Mouse (Mus musculus) adrenal gland, postnatal 36 days (tissue): ENCODE measurements around the gene Khnyn. TPM values are rescaled to one million over a fixed set of nuclear protein-coding genes. Genes with fewer than 3 reads are reported as not detected.

Experiments used
- DNase-seq, 2 experiments: peaks; one replicate each; pipeline ENCODE4 v3.0.0; 2021; ENCODE audit warnings: mixed read lengths in 1 of 2
- total RNA-seq, 2 experiments: library from RNA; stranded (reverse); gene quantifications; 2 replicates each; pipeline ENCODE4 v1.2.3; 2021

Gene Khnyn
- total RNA-seq, 2 experiments from 2014 or later: 16.6 to 17.0 TPM

GRCm38 (mm10) chr14:55873242-55873713 is 11.5 kb upstream of the Khnyn start:
- no peak for DNase-seq

DNA sequence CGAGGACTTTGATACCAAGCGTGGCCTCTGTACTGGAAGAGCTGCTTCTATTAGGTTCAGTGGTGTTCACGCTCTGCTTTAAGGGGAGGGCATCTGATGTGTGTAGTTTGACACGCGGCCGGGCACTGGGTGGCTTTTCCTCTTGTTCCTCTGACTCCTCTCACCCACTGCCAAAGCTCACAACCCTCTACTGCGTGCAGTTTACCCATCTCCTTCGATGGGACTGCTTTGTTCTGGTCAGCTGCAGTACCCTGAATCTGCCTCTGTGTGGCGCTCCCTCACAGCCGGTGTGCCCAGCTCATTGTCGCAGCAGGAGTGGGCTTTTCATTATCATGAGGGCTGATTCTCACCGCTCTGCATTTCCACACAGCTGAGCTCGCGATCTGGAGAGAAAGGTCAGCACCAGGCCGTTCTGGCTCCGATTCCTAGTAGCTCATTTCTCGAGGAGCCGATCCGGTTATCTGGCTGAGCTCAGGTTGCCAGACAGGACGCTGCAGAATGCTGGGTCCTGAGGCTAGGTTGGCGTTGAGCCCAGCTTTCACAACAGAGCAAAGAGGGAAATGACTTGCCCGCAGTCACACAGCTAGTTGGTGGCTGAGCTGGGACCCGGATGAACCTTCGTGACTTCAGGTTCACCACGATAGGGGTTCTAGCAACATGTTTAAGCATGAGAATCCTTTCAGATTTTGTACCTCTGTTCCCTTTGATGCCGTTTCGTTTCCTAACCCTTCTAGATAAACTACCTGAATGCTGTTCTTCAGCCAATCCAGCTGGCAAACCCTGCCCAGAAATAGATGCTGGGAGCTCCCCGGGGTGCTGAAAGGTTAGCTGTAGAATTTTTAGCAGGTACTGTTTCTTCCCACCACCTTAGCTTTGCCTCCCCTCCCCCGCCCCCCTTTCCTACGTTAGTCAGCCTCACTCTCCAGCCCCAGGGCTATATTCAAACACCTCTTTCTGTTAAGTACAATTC is 10.7 kb upstream of the Khnyn start:
- peak; percentile 79 to 83 for DNase-seq

- no peak for DNase-seq
These were observed 7.1 kb upstream of the Khnyn start for GRCm38 (mm10) chr14:55877469-55878315.

DNA sequence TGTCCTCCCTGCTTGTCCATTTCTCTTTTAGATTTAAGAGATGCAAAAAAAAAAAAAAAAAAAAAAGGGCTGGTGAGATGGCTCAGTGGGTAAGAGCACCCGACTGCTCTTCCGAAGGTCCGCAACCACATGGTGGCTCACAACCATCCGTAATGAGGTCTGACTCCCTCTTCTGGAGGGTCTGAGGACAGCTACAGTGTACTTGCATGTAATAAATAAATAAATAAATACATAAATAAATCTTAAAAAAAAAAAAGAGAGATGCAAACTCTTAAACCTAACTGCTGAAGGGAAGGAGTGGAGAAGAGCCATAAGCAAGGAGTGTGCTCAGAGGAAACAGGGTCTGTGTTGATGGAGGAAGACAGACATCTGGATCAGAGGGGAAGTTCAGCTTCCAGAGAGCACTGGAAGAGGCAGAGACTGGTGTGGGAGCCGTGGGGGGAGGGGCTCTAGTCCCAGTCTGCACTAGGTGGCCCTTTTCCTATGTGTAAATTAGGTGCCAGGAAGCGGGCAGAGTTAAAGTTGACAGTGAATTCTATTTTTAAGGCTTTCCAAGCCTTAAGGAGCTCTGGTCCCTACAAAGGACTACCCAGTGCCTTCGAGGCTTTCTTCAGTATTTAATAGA is 6.3 kb upstream of the Khnyn start:
- DNase-seq: no peak

GRCm38 (mm10) chr14:55879623-55880022 is 5.1 kb upstream of the Khnyn start:
- DNase-seq: peak; percentile 80 to 88

DNA sequence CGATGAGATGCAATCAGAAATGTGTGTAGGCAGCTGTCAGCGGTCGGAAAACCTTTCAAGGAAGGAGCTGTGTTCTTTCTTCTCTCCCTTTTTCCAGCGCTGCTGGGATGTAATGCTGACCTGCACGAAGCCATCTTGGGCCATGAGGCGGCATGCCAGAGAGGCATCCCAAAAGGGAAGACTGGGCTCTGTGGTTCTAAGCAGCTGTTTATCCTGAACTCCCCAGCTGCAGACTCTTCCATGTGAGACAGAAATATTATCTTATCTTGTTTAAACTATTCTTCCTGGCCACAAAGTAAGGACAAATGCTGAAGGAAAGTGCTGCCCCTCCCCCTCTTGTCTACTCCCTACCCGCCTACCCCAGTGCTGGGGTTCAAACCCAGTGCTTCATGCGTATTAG is 3.8 kb upstream of the Khnyn start:
- DNase-seq: no peak

DNA sequence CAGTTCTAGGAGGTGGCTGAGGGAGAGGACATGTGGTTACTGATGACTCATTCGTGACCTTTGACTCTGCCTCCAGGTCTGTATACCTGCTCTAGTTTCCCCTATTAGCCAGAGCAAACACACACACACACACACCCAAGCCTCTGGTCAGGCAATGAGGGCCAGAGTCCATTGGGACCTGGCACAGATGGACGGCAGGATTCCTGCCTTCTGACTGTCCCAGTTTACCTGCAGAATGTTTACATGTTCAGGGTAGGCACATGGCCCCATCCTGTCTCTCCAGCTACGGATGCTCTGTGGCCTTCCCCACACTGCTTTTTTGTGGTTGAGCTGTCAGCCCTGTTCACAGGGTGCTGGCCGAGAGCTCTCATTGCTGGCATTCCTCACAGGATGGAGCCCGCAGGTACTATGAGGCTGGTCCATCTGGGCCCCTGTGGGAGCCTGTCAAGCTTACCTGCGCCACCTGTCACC is 2.5 kb upstream of the Khnyn start:
- DNase-seq: no peak

- no peak for DNase-seq
These were observed 1.5 kb upstream of the Khnyn start for GRCm38 (mm10) chr14:55883149-55883661.

DNA sequence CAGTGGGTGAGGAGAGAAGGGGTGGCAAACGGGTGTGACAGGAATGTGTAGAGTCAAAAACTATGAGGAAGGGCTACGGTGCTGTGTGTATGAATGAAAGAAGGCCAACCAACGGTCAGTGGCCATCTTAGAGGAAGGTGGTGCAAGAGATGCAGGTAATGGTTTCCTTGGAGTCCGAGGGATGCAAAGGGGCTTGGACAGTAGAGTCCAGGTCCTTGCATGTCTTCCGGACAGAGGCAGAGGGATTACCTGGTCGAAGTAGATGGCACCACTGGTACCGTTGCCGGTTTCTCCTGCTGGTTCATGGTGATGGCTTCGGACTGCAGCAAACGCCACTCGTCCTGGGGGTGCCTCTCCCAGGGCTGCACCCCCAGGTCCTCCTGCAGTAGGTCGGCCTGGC is 1.1 kb upstream of the Khnyn start:
- no peak for DNase-seq

GRCm38 (mm10) chr14:55884166-55884565 is 581 bp upstream of the Khnyn start, which contains the start of gene Cbln3:
TSS of gene Cbln3 (minus strand) at chr14:55884392.
- peak; percentile 83 to 88 for DNase-seq

- DNase-seq: no peak
These were observed 505 bp downstream of the Khnyn start for GRCm38 (mm10) chr14:55885114-55885790.

- peak; percentile 55 to 73 for DNase-seq
These were observed 1.1 kb downstream of the Khnyn start for GRCm38 (mm10) chr14:55885791-55886271.

- no peak for DNase-seq
These were observed 2.0 kb downstream of the Khnyn start for GRCm38 (mm10) chr14:55886571-55887382.

GRCm38 (mm10) chr14:55897671-55898070 is 12.9 kb downstream of the Khnyn start:
- peak in 1 of 2 experiments; percentile 27 for DNase-seq

DNA sequence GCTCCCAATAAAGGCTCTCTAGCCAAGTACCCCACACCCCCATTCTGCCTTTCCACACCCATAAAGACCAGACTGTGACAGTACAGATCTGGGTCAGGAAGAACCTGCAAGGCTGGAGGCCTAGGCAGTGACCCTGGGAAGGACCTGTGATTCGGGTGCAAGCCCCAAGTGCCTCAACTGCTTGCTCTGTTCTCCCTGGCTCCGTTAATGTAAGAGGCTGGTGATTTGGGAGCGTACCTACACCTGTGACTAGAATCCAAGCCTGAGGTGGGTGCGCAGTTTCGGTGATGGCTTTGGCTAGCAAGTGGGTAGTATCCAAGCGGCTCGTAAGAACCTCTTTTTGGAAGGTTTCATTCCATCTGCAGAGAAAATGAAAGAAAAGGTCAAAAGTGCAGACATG is 14.2 kb downstream of the Khnyn start:
- DNase-seq: no peak

GRCm38 (mm10) chr14:55899701-55900413 is 15.1 kb downstream of the Khnyn start, which contains the start of gene Sdr39u1:
TSS of gene Sdr39u1 (minus strand) at chr14:55900293.
- DNase-seq: peak; percentile 83 to 92

GRCm38 (mm10) chr14:55900414-55900755 is 15.6 kb downstream of the Khnyn start:
- DNase-seq: no peak

- no peak for DNase-seq
These were observed 20.8 kb downstream of the Khnyn start for GRCm38 (mm10) chr14:55905518-55905917.

GRCm38 (mm10) chr14:55913406-55913805 is 28.7 kb downstream of the Khnyn start:
- no peak for DNase-seq
